Mouse (Mus musculus) right cerebral cortex, postnatal 4 days (tissue): Measurements from ENCODE around the gene Lrmda.
A peak's percentile ranks its signal among the peaks of the same experiment; 100 is the strongest.
"Not testable (repeated sequence)": the region's sequence is repeated elsewhere in the genome, so short reads cannot be mapped to it uniquely, and the experiment has no call there.

Source experiments
- DNase-seq: peaks from one replicate; pipeline ENCODE4 v3.0.0-alpha.2; 2022

Gene Lrmda

GRCm38 (mm10) chr14:22530706-22531105 lies 511.2 kb downstream of the Lrmda start:
- DNase-seq: no peak

GRCm38 (mm10) chr14:22533501-22533900 lies 514.0 kb downstream of the Lrmda start:
- DNase-seq: no peak

DNA sequence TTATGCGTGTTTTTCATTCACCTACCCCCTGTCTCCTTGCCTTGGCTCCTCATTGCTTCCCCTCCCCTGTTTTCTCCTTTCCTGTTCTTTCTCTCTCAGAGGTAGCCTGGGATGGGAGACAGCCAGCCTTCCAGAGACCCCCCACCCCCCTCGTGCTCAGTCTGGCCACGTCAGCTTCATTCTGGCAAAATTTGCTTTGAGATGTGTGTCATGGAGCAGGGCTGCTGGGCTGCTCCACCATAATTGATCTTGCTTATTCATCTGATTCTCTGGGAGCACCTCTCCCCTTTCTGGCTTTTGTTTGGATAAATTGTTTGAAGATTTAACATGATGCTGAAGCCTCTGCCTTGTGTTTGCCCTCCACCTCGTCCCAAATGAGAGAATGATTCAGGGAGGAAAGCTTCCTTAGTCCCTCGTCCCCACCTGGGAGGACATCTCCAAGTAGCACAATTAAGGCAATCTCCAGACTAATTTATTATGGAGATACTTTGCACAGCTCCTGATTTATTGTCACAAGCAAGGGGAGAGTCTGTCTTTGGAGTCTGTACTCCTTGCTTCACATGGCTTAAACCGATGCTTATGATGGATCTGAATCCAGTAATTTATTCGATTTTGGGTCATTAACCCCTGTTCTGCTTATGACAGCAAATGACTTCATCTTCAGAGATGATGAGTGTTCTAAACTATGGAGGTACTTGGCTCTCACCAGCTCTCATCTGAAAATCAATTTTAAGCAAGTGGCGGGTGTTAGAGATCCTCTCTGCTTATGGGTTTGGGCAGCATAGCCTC lies 526.6 kb downstream of the Lrmda start:
- DNase-seq: no peak

GRCm38 (mm10) chr14:22546676-22546984 lies 527.1 kb downstream of the Lrmda start:
- DNase-seq: no peak

- no peak for DNase-seq
Observed at GRCm38 (mm10) chr14:22548286-22548685, 528.8 kb downstream of the Lrmda start.

DNA sequence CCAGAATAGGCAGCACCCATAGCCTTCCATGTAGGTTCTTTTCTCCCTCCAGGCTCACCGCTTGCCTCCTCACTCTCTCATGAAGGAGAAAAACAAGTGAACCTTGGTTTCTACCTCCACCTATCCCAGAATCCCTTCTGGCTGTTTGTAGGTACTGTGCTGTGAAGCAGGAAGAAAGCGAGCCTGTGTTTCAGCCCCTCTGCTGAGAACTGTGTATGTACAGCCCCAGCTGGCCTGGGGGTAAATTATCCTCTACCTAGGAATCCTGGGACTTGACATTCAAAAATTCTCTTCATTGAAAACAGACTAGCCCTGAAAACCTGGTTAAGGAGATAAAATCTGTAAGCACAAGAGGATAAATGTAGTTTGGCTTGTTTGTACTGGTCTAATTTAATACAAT lies 529.7 kb downstream of the Lrmda start:
- DNase-seq: no peak

GRCm38 (mm10) chr14:22552358-22552757 lies 532.8 kb downstream of the Lrmda start:
- DNase-seq: no peak

DNA sequence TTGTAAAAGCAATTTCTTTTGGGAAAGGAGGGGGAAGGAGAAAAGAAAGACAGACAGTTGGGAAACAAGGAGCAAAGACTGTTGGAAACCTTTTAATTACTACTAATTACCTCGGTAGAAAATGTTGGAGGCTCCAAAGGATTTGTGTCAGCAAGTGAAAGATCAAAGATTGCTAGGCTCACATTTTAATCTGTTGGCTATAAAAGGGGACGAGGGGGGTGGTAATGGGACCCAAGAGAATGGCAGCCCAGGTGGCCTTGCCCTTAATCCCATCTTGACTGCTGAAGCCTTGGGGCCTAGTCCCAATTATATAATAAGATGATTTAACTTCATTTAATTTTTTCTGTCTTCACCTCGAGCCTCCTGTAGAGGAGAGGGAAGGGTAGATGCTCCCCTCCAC lies 533.3 kb downstream of the Lrmda start:
- DNase-seq: no peak

DNA sequence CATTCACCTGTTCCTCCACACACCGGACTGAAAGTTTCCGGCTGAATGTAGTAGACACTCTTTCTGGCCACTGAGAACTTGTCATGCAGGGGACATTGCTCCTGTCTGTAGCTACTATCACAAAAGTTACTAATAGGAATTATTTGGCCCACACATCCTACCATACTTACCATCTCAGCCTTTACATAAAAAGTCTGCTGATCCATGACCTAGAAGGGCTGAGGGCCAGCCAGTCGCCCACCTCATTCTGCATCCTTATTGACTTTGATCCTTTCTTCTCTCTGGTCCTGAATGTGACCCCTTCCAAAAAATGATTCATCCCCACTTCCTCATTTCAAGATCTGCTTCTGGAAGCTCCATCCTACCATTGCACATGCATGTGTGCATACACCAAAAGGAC lies 534.2 kb downstream of the Lrmda start:
- DNase-seq: no peak

DNA sequence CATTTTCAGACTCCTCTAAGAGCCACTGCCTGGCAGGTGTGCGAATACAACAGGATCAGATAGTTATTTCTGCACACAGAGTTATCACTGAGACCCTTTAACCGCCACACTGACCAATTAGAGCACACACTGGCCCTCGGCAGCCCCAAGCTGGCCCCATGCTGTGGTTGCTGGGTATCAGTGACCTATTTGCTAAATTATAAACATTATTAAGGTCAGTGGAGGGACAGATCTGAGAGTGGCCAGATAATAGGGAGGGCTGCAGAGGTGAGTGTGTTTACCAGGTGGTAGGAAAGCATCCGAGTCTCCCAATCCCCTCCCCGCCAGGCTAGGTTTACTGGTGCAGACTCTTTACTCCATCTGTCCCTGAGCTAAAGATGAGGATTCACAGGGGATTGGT lies 553.0 kb downstream of the Lrmda start:
- DNase-seq: no peak

- no peak for DNase-seq
Observed at GRCm38 (mm10) chr14:22573585-22573984, 554.1 kb downstream of the Lrmda start.

GRCm38 (mm10) chr14:22574006-22574405 lies 554.5 kb downstream of the Lrmda start:
- DNase-seq: no peak

- DNase-seq: no peak
Observed at GRCm38 (mm10) chr14:22576441-22576840, 556.9 kb downstream of the Lrmda start.

DNA sequence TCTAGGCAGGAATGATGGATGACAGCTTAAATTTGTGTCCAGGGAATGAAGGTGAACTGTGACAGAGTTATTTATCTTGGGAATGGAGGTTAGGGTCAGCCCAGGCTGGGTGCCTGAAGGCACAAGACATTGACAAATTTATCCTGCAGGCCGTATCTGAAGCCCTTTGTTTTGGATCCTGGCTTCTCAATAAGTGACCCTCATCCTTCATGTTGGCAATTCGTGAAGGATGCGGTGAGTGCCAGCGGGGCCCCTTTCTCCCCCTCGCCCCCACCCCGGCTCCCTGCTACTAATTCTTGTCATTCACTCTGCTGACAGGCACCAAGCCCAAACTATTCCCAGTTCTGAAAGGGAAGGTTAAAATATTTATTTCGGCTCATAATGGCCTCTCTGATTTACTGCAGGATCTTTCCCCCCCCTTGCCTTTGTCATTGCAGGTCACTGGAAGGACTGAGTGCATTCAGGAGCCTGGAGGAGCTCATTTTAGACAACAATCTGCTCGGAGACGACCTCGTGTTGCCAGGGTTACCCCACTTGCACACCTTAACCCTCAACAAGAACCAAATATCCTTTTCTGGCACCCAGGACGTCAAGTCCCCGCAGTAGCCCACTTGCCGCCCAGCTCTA lies 558.0 kb downstream of the Lrmda start:
- DNase-seq: no peak

DNA sequence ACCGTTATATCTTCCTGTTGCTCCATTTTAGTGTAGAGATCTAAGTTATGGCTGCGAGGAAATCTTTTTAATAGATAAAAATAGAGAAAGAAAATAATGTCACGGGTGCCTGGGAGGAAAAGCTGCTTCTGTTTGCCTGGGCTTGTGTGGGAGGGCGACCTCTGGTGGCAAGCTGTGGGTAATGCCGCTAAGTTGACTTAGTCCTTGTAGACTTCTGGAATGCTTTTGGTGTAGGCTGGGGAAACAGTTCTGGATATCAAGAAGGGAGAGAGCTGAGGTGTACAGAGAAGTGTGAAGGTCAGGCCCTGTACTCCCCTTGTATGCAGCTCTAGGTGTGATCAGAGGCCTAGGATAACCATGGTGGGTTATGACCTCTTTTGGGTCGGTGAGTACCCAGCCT lies 558.7 kb downstream of the Lrmda start:
- peak; percentile 92 for DNase-seq

DNA sequence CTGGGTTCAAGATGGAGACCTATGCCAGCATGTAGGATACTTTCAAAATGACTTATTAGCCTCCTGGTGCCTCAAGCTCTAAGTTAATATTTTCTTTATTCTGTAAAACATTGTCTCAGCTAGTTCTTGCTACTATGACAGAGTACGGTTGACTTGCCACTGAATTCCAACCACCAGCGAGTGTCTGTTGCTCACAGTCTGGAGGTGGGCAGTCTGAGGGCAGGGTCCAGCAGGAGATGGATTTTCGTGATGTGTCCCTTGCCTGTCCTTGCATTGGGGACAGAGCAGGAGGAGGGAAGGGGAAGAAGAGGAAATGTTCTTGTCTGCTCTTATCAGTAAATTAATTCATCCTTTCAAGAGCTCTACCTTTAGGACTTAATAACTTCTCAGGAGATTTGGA lies 559.5 kb downstream of the Lrmda start:
- no peak for DNase-seq

- no peak for DNase-seq
Observed at GRCm38 (mm10) chr14:22582065-22582464, 562.6 kb downstream of the Lrmda start.

DNA sequence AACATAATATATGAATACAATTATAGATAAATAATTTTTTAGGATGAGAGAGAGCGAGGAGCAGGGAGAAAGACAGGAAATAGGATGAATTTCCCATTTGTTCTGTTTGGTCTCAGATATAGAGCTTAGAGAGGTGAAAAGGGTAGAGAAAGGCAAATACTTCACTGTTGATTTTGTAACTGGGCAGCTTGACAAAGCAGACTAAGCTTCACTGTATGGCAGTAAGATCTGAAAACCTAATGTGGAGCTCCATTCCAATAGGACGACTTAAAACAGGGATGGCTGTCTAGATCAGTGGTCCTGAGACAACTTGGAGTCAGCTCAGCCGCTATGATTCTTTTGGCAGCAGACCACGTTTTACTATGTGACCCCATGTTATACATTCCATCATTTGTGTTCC lies 566.8 kb downstream of the Lrmda start:
- no peak for DNase-seq

DNA sequence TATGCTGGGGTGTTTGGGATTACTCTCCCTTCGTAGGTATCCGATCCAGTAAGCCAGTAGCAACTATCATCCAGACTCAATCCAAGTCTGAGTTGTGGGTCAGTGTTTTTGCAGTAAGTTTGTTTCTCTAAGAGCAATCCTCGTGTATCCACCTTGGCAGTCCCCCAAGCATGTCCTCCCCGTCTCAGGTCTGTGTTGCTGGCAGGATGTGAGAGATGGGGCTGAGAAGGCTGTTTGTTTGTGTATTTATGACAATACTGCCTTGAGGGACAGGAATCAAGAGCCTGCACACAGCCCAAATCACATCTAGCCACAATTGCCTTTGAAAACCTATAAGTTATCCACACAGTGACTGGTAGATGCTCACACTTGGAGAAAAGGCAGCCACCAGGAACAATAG lies 567.3 kb downstream of the Lrmda start:
- DNase-seq: no peak

- no peak for DNase-seq
Observed at GRCm38 (mm10) chr14:22587285-22587957, 567.9 kb downstream of the Lrmda start.

GRCm38 (mm10) chr14:22587958-22588296 lies 568.4 kb downstream of the Lrmda start:
- no peak for DNase-seq

DNA sequence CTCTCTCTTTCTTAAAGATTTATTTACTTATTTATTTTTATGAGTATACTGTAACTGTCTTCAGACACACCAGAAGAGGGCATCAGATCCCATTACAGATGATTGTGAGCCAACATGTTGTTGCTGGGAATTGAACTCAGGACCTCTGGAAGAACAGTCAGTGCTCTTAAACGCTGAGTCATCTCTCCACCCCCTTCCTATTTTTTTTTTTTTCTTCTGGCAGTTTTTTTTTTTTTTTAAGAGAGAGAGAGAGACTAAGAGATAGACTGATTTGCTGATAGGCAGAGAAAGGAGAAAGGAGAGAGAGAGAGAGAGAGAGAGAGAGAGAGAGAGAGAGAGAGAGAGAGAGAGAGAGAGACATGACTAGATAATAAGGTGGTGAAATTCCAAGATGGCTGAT lies 568.9 kb downstream of the Lrmda start:
- DNase-seq: not testable (repeated sequence)

DNA sequence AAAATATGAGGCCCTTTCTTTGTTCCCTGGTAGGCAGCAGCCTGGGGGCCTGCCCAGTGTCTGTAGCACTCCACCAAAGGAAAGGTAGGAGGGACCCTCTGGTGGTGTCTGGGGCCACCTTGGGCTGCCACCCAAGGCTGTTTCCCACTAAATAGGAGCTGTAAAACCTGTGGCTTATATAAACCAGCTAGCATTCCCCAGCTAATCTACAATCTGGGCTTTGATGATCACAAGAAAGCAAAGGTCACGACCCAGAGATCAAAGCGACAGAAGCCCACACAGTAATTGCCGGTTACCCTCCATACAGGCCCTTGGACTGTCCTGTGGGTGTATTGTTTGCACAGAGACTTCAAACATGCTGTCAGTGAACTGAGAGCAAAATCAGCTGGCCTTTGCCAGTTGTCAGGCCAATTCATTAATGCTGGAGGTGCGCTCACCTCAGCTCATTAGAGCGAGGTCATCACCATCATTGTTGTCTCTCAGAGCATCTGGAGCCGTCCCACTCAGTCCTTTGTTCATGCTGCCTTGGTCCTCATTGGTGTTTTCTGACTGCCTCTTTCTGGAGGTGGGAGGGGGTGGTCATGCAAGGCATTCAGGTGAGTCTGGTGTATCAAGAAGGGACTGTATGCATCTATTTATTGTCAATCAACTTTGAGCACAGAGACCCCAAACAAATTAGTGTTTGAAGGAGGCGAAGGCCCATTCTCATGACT lies 570.1 kb downstream of the Lrmda start:
- no peak for DNase-seq

DNA sequence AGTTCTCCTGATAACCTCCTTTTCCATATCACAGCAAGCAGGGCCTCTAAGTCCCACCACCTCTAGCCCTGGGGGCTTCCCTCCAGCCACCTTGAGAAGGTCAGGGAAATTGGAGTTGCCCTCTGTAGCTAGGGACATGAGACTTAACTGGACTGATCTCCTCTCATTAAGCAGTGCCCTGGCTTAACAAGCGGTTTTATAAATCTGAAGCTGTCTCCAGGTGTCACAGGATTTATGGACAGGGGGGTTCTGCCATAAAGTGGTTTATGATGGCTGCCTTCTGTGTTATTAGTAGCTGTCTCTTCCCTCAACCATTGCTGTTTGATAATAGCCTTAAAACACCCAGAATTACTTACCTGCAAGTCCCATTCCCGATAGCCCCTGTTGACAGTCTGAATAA lies 571.7 kb downstream of the Lrmda start:
- DNase-seq: no peak
